Mouse (Mus musculus) frontal cortex, adult 2 months (tissue): ENCODE data around the gene Frmpd2. TPM values are rescaled to one million over a fixed set of nuclear protein-coding genes. Genes with fewer than 3 reads are reported as not detected.
A peak's percentile ranks its signal among the peaks of the same experiment; 100 is the strongest.
"Not testable (repeated sequence)": the region's sequence is repeated elsewhere in the genome, so short reads cannot be mapped to it uniquely, and the experiment has no call there.

Experiments
- DNase-seq, 2 experiments: peaks; one replicate each; pipeline ENCODE4 v3.0.0; 2022; ENCODE audit warnings: low spot score in 1 of 2; ENCODE audit errors: extremely low spot score in 1 of 2
- polyA plus RNA-seq: library from polyadenylated mRNA; depleted of rRNA; stranded (reverse); fragments of >200 nt; gene quantifications from 2 replicates; pipeline ENCODE4 v1.2.3, GENCODE M21; 2012; rRNA removed

Gene Frmpd2
- polyA plus RNA-seq = 0.62 and 0.82 TPM in 2 replicates

- DNase-seq = no peak
Measured at GRCm38 (mm10) chr14:33471331-33471730, at the start of gene Frmpd2. TSS of gene Frmpd2 (plus strand) at chr14:33471696.

GRCm38 (mm10) chr14:33423003-33423402, 48.5 kb upstream of the Frmpd2 start:
- DNase-seq = no peak

GRCm38 (mm10) chr14:33424124-33424523, 47.4 kb upstream of the Frmpd2 start:
- no peak for DNase-seq

GRCm38 (mm10) chr14:33432485-33432884, 39.0 kb upstream of the Frmpd2 start:
- not testable (repeated sequence) for DNase-seq

GRCm38 (mm10) chr14:33443780-33444179, 27.7 kb upstream of the Frmpd2 start:
- no peak for DNase-seq

- DNase-seq = no peak
Measured at GRCm38 (mm10) chr14:33445962-33446361, 25.5 kb upstream of the Frmpd2 start.

- peak in 1 of 2 experiments; percentile 58 for DNase-seq
Measured at GRCm38 (mm10) chr14:33446561-33447023, 24.9 kb upstream of the Frmpd2 start.

- peak; percentile 88 to 95 for DNase-seq
Measured at GRCm38 (mm10) chr14:33447027-33447569, 24.4 kb upstream of the Frmpd2 start, which contains the start of gene Mapk8. TSS of gene Mapk8 (minus strand) at chr14:33447158.

- DNase-seq = no peak
Measured at GRCm38 (mm10) chr14:33448276-33448675, 23.2 kb upstream of the Frmpd2 start.

GRCm38 (mm10) chr14:33449296-33449840, 22.1 kb upstream of the Frmpd2 start:
- peak in 1 of 2 experiments; percentile 19 for DNase-seq

- no peak for DNase-seq
Measured at GRCm38 (mm10) chr14:33450331-33450730, 21.2 kb upstream of the Frmpd2 start.

GRCm38 (mm10) chr14:33463658-33464057, 7.8 kb upstream of the Frmpd2 start:
- peak in 1 of 2 experiments; percentile 23 for DNase-seq

GRCm38 (mm10) chr14:33467766-33468165, 3.7 kb upstream of the Frmpd2 start:
- DNase-seq = no peak

- peak; percentile 61 to 81 for DNase-seq
Measured at GRCm38 (mm10) chr14:33474461-33474860, 3.0 kb downstream of the Frmpd2 start.

GRCm38 (mm10) chr14:33476094-33476760, 4.7 kb downstream of the Frmpd2 start:
- peak in 1 of 2 experiments; percentile 59 for DNase-seq

- no peak for DNase-seq
Measured at GRCm38 (mm10) chr14:33481991-33482390, 10.5 kb downstream of the Frmpd2 start.

- peak in 1 of 2 experiments; percentile 40 for DNase-seq
Measured at GRCm38 (mm10) chr14:33487805-33488550, 16.5 kb downstream of the Frmpd2 start.

GRCm38 (mm10) chr14:33495226-33495625, 23.7 kb downstream of the Frmpd2 start:
- no peak for DNase-seq

GRCm38 (mm10) chr14:33497418-33497817, 25.9 kb downstream of the Frmpd2 start:
- DNase-seq = no peak

GRCm38 (mm10) chr14:33498849-33499248, 27.4 kb downstream of the Frmpd2 start:
- DNase-seq = no peak

GRCm38 (mm10) chr14:33500631-33501030, 29.1 kb downstream of the Frmpd2 start:
- DNase-seq = peak in 1 of 2 experiments; percentile 50
